Mouse (Mus musculus) embryo, embryonic 11.5 days (tissue): ENCODE measurements around the gene Rnf41.

Experiments used
- DNase-seq: peaks from one replicate; pipeline ENCODE4 v3.0.0-alpha.2; 2012; ENCODE audit warnings: low read depth, low spot score

Rnf41 gene

DNA sequence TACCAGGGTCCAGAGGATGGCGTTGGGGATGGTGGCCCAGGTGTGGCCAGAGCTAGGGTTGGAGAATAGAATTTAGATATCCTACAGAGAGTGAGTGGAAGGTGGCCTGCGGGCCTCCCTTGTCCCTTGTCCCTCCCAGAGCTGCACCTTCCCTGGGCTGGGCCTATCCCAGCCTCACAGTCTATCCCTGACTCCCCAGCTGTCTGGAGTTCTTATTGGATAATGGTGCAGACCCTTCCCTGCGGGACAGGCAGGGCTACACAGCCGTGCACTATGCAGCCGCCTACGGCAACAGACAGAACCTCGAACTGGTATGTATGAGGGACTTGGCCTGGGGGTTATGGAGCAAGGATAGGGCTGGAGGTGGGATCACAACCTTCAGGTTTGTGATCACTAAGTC is 25.6 kb upstream of the Rnf41 start:
- no peak for DNase-seq

DNA sequence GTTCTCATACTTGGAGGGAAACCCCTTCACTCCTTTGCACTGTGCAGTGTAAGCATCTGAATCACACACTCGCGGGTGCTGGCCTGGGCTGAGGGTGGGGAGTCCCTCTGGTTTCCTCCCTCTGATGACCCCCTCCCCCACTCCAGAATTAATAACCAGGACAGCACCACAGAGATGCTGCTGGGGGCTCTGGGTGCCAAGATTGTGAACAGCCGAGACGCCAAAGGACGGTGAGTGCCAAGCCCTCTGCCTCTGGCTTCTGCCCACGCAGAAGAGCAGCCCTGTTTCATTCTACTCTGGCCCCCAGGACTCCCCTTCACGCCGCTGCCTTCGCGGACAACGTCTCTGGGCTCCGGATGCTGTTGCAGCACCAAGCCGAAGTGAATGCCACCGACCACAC is 22.5 kb upstream of the Rnf41 start:
- DNase-seq, result no peak

DNA sequence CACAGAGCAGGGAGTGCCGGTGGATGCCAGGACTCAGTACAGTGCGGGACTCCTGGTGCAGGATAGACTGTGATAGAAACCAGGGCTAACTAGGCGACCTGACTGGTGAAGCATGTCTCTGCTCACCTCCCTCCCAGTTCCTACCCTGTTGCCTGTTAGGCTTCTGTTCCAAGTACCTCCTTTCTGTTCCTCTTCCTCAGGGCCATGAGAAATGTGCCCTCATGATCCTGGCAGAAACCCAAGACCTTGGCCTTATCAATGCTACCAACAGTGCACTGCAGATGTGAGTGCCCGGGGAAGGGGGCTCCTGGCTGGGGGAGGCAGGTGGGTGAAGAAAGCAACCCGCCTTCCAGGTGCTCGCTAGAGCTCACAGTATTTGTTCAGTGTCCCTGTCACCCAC is 21.9 kb upstream of the Rnf41 start:
- no peak for DNase-seq

DNA sequence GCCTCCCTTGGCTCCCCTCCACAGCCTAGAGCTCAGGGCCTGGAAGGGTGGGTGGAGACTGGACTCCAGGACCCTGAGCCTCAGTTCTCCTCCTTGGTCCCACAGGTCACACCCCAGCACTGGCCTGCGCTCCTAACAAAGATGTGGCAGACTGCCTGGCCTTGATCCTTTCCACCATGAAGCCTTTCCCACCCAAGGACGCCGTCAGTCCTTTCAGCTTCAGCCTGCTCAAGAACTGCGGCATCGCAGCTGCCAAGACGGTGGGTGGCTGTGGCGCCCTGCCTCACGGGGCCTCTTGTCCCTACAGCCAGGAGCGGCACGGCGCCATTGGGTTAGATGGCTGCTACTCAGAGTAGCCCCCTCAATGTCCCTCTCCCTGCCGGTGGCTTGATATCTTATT is 21.1 kb upstream of the Rnf41 start:
- DNase-seq, result no peak

DNA sequence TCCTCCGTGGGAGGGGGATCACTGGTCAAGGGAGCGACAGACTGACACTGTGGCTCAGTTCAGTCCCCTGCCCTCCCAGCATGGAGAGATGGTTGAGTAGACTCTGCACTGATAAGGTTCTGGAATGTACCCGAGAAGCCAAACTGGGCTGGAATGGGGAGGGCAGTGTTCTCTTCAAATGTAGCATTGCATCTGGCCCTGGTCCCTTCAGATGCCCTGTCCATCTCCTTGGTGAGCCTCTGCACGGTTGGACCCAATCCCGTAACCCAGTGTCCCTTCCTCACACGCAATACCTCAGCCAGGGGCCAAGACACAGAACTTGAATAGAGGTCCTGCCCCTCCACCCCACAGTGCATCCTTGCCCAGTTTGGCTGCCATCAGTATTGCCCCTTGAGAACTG is 19.6 kb upstream of the Rnf41 start:
- DNase-seq, result no peak

DNA sequence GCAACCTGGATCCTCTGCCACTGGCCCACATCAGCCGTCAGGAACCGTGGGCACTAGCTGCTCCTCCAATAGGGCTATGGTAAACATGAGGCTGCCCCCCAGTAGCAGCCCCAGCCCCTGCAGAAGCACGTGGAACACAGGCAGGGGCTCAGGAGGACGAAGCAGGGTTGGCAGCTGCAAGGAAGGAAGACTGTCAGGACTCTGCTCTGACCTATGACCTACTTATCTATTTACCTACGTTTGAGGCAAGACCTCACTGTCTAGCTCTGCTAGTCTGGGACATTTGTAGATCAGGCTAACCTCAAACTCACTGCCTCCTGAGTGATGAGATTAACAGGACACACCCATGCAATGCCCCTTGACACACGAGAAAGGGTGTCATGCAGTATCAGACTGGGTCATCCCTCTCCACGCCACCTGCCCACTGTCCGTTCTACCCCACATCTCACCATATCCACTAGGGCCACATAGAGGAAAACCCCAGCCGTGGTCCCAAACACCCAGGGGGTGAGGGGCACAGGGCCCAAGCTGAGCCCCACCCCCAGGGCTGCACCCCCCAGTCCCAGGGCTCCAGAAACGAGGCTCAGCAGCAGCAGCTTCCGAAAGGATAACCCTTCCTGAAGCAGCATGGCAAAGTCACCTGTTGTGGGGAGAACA is 15.3 kb upstream of the Rnf41 start:
- DNase-seq, result no peak

DNA sequence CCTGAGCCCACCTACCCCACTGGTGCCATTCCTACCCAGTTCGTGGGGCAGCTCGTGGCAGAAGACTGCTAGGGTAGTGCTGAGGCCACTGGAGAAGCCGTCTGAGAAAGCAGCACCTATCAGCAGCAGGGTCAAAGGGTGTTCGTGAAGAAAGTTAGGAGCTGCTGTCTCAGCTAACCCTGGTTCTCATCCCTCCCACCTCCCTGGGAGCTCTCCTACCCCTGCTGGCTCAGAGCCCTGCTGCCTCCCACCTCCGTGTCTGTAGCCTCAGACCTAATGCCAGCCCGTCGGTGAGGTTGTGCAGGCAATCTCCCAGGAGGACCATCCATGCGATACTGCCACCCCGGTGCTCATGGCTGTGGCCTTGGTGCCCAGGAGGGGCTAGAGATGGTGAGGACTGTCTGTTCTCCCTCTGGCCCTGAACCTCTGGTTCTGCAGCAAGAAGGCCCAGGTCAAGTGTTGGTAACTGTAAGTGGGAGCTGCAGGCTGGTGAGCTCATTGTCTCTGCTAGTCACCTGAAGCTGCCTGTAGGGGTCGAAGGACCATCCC is 14.7 kb upstream of the Rnf41 start:
- DNase-seq, result no peak

DNA sequence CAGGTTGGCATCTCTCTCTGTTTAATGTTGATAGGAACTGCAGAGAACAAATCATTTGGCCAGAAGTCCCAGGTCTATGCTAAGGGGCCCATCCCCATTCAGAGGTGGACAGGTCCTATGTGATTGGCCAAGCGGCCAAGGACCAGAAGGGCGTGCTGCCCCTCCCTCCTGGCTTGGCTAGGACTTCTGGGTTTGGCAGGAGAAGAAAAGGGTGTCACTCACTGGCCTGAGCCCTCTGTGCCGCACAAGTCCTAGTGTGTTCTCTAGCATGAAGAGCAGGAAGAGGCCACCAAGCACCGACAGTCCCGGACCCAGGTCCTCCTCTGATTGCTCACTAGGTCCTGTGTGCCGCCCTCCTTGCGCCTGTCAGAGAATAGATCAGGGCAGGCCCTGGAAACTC is 14.0 kb upstream of the Rnf41 start:
- no peak for DNase-seq

DNA sequence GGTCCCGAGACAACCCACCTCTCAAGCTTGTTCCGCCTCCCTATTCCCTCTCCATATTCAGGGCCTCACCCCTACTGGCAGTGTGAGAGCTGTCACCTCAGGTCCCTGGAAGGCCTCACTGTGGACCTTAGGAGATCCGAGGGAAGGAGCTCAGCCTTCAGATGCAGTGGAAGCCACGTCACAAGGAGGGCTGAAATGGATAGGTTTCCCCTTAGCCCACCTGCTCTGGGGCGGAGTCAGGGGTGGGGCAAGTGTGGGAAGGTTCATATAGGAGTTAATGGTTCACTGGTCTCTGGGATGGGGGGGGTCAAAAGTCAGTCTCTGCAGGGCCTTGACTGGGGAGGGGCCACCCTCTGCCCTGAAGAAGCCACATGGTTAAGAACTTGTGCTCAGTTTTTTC is 11.1 kb upstream of the Rnf41 start:
- DNase-seq, result no peak

DNA sequence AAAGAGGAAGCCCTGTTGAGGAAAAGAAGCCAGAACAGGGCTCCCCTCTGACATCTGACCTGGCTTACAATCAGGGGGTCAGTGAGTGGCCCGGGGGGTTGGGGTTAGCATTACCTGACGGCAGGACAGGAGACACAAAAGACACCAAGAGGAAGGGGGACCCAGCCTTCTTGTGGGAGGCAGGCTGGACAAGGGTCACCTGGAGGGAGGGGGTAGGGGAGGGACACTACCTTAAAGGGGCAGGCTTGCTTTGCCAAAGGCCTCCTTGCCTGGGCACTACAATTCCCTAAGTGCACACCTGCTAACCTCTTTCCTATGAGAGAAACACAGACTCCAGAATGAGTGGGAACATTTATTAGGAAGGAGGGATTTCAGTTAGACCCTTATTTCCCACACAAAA is 10.4 kb upstream of the Rnf41 start, which contains the start of gene Slc39a5:
Gene Slc39a5 (minus strand): TSS at position 174 of the 400 bp plus-strand sequence.
- DNase-seq, result no peak

DNA sequence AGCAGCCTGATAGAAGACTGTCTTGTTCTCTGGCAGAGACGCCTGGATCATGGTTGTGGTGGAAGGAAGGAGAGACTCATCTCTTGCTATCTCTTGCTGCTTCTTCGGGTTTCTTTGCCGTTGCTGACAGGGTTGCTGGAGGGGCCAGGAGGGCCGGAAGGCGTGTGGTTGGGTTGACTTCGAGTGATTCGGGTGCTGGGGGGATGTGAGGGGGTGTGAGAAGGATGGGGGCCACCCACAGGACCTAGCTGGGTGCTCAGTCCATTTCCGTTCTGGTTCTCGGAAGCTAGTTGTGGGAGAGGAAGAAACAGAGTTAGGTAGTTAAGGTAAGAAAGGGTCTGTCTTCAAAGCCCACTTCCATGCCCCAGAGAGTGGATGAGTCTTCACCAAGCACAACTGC is 9.8 kb upstream of the Rnf41 start:
- DNase-seq, result no peak

DNA sequence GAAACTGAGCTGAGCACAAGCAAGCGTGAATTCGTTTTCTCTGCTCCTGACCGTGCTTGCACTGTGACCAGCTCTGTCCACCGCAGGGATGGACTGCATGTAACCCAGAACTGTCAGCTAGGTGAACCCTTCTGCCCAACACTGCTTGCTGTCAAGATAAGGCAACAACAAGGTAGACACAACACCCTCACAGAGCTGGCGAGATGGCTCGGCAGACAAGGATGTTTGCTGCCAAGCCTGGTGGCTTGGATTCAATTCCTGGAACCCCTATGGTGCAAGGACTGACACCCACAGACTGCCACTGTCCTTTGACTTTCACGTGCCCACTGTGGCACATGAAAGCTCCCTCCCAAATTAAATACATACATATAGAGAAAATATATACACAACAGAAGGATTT is 7.5 kb upstream of the Rnf41 start:
- DNase-seq, result no peak

DNA sequence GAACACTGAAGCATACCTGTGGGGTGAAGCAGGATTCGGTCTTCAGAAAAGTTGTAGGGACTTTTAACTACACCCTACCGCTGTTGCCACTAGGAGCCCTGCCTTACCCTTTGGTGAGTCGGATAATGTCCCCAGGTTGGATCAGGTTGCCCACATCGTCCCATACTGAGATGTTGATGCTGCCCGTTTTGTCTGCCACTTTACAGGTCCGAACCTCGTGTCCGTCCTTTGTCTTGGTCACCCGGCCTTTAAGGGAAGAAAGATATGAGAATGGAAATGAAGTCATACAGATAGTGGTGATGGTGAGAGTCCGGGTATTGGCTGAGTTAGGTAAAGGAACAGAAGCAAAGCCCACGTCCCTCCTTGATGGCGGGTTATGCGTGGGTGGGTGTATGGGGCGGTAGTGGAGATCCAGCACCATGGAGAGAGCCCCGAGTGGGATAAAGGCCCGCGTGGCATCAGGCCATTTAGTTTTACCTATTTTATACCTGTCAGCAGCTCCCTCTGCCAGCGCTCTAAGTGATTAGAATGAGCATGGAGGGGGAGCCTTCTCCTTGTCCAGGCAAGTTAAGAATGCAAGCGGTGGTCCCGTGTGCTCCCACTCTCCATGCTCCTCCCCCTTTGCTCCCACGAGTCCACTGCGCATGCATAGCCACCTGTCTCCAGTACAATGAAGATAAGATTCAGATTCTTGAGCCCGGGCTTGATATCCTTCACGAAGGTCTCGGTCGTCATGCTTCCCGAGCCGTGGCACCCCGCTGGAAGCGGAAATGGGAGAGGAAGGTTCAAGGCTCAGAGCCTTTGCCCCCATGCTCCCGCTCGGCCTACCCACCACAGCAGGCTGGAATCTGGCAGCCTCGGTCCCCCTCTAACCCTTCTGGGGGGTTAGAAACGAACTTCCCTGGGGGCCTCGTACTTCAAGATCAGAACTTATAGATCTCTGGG is 2.6 kb upstream of the Rnf41 start:
- DNase-seq, result no peak

DNA sequence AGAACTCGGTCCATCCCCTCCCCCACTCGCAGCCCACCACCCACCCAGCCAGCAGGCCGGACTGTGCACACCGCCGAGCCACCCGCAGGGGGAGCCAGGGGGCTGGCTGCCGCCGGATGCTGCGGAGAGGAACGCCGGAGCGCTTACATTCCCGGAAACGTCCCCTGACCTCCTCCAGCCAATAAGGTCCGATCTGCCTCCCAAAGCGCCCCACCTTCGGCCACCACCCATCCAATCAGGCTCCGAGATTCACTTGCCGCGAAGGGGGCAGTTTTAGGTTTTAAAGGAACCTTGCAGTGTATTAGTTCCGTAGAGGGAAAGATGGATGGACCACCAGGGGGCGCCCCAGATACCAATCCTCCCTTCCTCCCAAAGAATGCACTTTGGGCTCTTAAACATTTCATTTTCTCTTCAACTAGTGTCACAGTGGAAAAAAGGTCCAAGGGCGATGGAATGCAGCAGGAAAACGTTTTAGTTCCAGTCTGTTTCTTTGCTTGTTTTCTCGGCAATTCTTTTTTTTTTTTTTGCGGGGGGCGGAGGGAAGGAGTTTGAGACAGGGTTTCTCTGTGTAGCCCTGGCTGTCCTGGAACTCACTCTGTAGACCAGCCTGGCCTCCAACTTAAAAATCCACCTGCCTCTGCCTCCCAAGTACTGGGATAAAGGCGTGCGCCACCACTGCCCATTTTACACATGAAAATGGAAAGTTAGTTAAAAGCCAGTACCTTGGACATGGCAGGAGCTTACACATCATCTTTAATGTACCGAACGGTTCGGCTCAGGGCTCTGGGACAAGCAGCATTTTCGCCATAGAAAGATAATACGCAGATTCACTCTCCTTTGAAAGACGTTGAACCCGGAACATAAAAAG is 1.5 kb upstream of the Rnf41 start:
- DNase-seq, result peak; percentile 93

DNA sequence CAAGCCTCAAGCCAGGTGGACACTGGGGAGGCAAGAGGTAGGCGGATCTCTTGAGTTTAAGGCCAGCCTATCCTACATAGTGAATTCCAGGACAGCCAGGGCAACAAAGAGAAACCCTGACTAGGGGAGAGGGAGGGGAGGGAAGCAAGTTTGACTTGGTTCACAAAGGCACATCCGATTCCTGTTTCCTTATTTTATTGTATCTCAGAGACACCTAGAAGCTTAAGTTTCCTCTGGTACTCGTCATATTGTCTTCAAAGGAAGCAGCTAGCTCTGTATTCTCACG is 954 bp upstream of the Rnf41 start:
- DNase-seq, result no peak

DNA sequence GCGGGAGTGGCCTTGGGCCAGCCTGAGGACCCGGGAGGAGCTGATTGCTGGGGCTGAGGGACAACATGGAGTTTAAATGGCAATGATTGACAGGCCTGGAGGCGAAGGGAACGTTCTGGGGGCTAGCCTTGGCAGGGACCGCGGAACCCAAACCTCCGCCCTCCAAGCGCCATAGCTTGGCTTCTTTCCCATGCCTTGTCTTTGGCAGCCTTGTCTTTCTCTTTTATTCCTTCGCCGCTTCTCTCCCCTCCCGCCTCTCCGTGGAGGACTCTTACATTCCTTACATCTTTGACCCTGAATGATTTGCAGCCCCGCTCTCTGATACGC is 561 bp downstream of the Rnf41 start:
- no peak for DNase-seq

DNA sequence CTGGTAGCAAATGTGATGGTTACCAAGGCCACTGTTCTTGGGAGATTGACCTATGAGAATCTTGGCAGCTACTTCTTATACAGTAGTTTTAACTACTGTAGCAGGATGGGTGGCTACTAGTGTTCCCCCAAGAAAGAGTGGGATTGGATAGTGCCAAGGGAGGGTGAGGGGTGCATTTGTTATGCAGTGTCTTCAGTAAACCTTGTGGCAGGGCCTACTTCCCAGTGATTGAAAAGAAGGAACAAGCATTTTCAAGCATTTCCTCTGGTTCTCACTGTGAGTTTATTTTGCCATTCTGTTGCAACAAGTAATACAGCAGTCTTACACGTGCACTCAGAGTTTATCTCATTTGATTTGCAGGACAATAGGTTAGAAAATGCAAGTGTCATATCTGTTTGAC is 1.1 kb downstream of the Rnf41 start:
- no peak for DNase-seq

DNA sequence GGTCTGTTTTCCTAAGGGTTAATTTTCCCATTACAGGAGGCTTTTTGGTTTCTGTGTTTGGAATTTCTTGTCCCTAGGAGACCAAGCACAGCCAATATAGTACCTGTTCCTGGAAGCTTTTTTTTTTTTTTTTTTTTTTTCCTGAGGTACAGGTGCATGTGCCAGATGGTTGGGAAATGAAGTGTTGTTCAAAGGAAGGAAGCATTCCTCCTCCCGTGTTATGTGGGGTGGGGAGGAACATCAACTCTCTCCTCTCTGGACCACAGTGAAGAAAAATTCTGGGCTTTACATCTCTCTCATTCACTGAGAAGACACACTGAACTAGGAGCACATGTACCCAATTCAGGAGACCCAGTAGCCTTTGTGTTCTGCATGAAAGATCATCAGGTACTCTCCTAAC is 1.6 kb downstream of the Rnf41 start:
- DNase-seq, result no peak

DNA sequence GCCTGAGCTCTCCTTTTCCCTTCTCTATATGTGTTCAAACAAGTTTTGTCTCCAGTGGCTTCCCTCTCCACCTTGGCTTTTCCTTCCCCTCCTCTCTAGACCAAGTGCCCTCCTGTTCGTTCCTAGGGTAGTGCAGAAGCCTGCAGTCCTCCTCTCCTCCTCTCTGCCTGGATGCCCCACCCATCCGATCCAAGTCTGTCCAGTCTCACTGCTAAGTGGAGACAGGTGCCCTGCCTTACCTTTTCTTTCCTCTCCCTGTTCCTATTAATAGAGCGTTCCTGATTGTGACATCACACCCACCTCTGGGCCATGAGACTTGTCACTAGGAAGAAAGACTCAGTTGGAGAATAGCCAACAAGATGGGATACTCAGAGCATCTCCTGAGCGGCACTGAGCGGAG is 3.4 kb downstream of the Rnf41 start:
- DNase-seq, result no peak

DNA sequence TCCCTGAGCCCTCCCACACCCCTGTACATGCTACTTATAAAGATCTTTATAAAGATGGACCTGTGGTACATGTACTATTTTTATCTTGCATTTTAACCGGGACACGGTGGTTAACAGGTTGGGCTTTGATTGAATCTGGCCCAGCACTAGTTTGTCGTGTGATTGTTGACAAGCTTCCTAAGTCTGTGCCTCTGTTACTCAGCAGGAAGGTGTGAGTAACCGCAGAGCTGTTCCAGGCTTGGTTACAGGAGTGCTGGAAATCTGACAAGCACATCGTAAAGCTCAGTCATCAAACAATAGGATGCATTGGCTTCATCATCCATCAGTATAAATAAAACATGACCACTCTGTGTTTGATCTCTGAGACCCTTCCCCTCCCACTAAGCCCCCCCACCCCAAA is 11.0 kb downstream of the Rnf41 start:
- DNase-seq, result no peak

DNA sequence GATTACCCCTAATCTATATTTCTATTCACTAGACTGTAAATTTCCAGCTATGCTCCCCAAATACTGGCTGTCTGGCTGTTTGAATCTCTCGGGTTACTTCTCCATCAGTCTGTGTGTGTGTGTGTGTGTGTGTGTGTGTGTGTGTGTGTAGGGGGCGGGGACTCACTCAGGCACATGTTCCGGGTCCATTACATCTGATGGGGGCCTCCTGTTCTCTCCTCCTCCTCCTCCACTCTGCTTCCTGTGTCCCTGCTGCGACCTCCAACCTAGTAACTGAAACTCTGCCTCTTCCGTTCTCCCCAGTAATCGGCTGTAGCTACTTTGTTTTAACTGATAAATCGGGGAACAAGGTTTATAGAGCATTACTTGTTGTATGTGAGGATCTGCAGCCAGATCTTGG is 13.1 kb downstream of the Rnf41 start:
- DNase-seq, result no peak

DNA sequence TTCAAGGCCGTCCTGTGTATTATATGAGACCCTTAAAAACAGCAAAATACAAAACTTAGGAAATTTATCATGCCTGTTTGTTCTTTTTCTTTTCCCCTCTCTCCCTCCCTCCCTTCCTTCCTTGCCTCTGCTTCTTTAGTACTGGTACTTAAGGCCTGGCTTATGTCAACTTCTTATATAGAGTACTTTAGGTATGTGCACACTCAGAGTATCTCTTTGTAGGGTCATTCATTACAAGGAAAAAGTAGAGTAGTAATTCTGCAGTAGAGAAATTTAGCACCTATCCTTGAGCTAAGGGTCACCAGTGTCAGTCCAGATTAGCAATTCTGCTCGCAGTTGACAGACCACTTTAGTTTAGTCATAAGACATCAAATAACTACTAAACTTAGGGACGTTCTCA is 13.8 kb downstream of the Rnf41 start:
- no peak for DNase-seq
